Mouse (Mus musculus) MEL (cell line): ENCODE data around the gene Psmc5. TPM values are rescaled to one million over a fixed set of nuclear protein-coding genes. Genes with fewer than 3 reads are reported as not detected.

Experiments
- DNase-seq: peaks from one replicate; pipeline ENCODE4 v3.0.0; 2011; ENCODE audit warnings: low read depth, low spot score
- H3K27ac ChIP-seq: 2 replicates; pipeline ENCODE4 v1.5.1; 2012; ENCODE audit warnings: low read depth, mild to moderate bottlenecking, control low read depth, low read length, moderate library complexity; ENCODE audit not compliant: control insufficient read depth
- H3K27me3 ChIP-seq, 2 experiments: fragments of 150-350 bp in 1 of 2; sonication (generic) in 1 of 2; 2 replicates each; pipeline ENCODE4 v1.6.1; 2012; ENCODE audit warnings: low read length in 2 of 2, mild to moderate bottlenecking in 2 of 2, improper control_type of control experiment in 1 of 2, moderate library complexity in 1 of 2; ENCODE audit not compliant: insufficient read depth in 2 of 2, control insufficient read depth in 1 of 2
- H3K36me3 ChIP-seq, 2 experiments: 2 replicates each; pipeline ENCODE4 v1.6.1; 2012 to 2014; ENCODE audit warnings: low read length in 2 of 2, improper control_type of control experiment in 1 of 2, inconsistent platforms in 1 of 2, mild to moderate bottlenecking in 1 of 2; ENCODE audit not compliant: insufficient read depth in 2 of 2, control insufficient read depth in 1 of 2
- H3K4me1 ChIP-seq, 2 experiments: fragments of 150-350 bp in 1 of 2; sonication (generic) in 1 of 2; 2 replicates each; pipeline ENCODE4 v1.6.1; 2012; ENCODE audit warnings: low read length in 2 of 2, improper control_type of control experiment in 1 of 2, mild to moderate bottlenecking in 1 of 2; ENCODE audit not compliant: insufficient read depth in 2 of 2, control insufficient read depth in 1 of 2
- H3K4me3 ChIP-seq, 2 experiments: fragments of 150-350 bp in 1 of 2; sonication (generic) in 1 of 2; 2 replicates each; pipeline ENCODE4 v1.5.1; 2012; ENCODE audit warnings: low read depth in 2 of 2, low read length in 2 of 2, mild to moderate bottlenecking in 2 of 2, moderate library complexity in 2 of 2, control low read depth in 1 of 2, improper control_type of control experiment in 1 of 2; ENCODE audit not compliant: control insufficient read depth in 1 of 2, insufficient read depth in 1 of 2
- H3K79me2 ChIP-seq: 2 replicates; pipeline ENCODE4 v1.6.1; 2012; ENCODE audit warnings: mild to moderate bottlenecking, low read length, moderate library complexity; ENCODE audit not compliant: control insufficient read depth, poor library complexity, insufficient read depth
- H3K9ac ChIP-seq: 2 replicates; pipeline ENCODE4 v1.6.1; 2012; ENCODE audit warnings: low read depth, mild to moderate bottlenecking, control low read depth, low read length, moderate library complexity; ENCODE audit not compliant: control insufficient read depth, poor library complexity, severe bottlenecking
- H3K9me3 ChIP-seq: fragments of 150-350 bp; sonication (generic); replicated peaks from 2 replicates; pipeline ENCODE4 v1.6.1; 2012; ENCODE audit warnings: mild to moderate bottlenecking, low read length, improper control_type of control experiment, moderate library complexity; ENCODE audit not compliant: insufficient read depth
- CHD1 ChIP-seq: IDR thresholded peaks from 2 replicates; pipeline ENCODE4 v1.6.1; 2012; ENCODE audit warnings: low read depth, mild to moderate bottlenecking, inconsistent platforms, low read length, improper control_type of control experiment
- CHD2 ChIP-seq: IDR thresholded peaks from 2 replicates; pipeline ENCODE4 v1.6.1; 2011; ENCODE audit warnings: low read length, improper control_type of control experiment
- E2F4 ChIP-seq: IDR thresholded peaks from 2 replicates; pipeline ENCODE4 v1.6.1; 2011; ENCODE audit warnings: low read depth, low read length, improper control_type of control experiment, borderline replicate concordance
- ELF1 ChIP-seq: IDR thresholded peaks from 2 replicates; pipeline ENCODE4 v1.6.1; 2014; ENCODE audit warnings: low read depth, mild to moderate bottlenecking, inconsistent platforms, low read length, improper control_type of control experiment, moderate library complexity
- GABPA ChIP-seq: IDR thresholded peaks from 2 replicates; pipeline ENCODE4 v1.6.1; 2012; ENCODE audit warnings: low read depth, mild to moderate bottlenecking, inconsistent platforms, low read length, improper control_type of control experiment, moderate library complexity
- GATA1 ChIP-seq: IDR thresholded peaks from 2 replicates; pipeline ENCODE4 v1.6.1; 2011; ENCODE audit warnings: low read depth, low read length, improper control_type of control experiment
- HCFC1 ChIP-seq: IDR thresholded peaks from 2 replicates; pipeline ENCODE4 v1.6.1; 2012; ENCODE audit warnings: low read depth, mild to moderate bottlenecking, inconsistent platforms, low read length, improper control_type of control experiment, moderate library complexity
- JUND ChIP-seq: IDR thresholded peaks from 2 replicates; pipeline ENCODE4 v1.6.1; 2011; ENCODE audit warnings: low read depth, mild to moderate bottlenecking, improper control_type of control experiment, low read length
- MAZ ChIP-seq: IDR thresholded peaks from 2 replicates; pipeline ENCODE4 v1.6.1; 2012; ENCODE audit warnings: low read depth, mild to moderate bottlenecking, inconsistent platforms, low read length, improper control_type of control experiment
- MYB ChIP-seq: IDR thresholded peaks from 2 replicates; pipeline ENCODE4 v1.6.1; 2011; ENCODE audit warnings: mild to moderate bottlenecking, low read depth, low read length, improper control_type of control experiment
- POLR2A ChIP-seq, 2 experiments: IDR thresholded peaks; 2 replicates each; pipeline ENCODE4 v1.6.1; 2011 to 2012; ENCODE audit warnings: low read length in 2 of 2, mild to moderate bottlenecking in 2 of 2, control low read depth in 1 of 2, improper control_type of control experiment in 1 of 2, low read depth in 1 of 2, moderate library complexity in 1 of 2; ENCODE audit not compliant: control insufficient read depth in 1 of 2, insufficient read depth in 1 of 2, poor library complexity in 1 of 2
- POLR2AphosphoS2 ChIP-seq: IDR thresholded peaks from 2 replicates; pipeline ENCODE4 v1.6.1; 2011; ENCODE audit warnings: low read length, improper control_type of control experiment
- POLR2AphosphoS5 ChIP-seq: IDR thresholded peaks from 2 replicates; pipeline ENCODE4 v1.6.1; 2012; ENCODE audit warnings: low read depth, borderline replicate concordance, mild to moderate bottlenecking, inconsistent platforms, low read length, moderate library complexity, mixed read lengths
- RAD21 ChIP-seq: IDR thresholded peaks from 2 replicates; pipeline ENCODE4 v1.6.1; 2011; ENCODE audit warnings: mild to moderate bottlenecking, low read depth, low read length, improper control_type of control experiment
- RCOR1 ChIP-seq: IDR thresholded peaks from 2 replicates; pipeline ENCODE4 v1.6.1; 2012; ENCODE audit warnings: low read depth, mild to moderate bottlenecking, inconsistent platforms, low read length, improper control_type of control experiment
- SIN3A ChIP-seq: IDR thresholded peaks from 2 replicates; pipeline ENCODE4 v1.6.1; 2012; ENCODE audit warnings: low read length, improper control_type of control experiment, inconsistent platforms
- TCF12 ChIP-seq: IDR thresholded peaks from 2 replicates; pipeline ENCODE4 v1.6.1; 2014; ENCODE audit warnings: low read depth, mild to moderate bottlenecking, inconsistent platforms, low read length, improper control_type of control experiment, moderate library complexity
- UBTF ChIP-seq: IDR thresholded peaks from 2 replicates; pipeline ENCODE4 v1.6.1; 2012; ENCODE audit warnings: low read depth, mild to moderate bottlenecking, inconsistent platforms, low read length, improper control_type of control experiment, moderate library complexity, borderline replicate concordance; ENCODE audit not compliant: insufficient read depth
- ZC3H11A ChIP-seq: IDR thresholded peaks from 2 replicates; pipeline ENCODE4 v1.6.1; 2012; ENCODE audit warnings: low read depth, mild to moderate bottlenecking, inconsistent platforms, low read length, improper control_type of control experiment
- ZKSCAN1 ChIP-seq: IDR thresholded peaks from 2 replicates; pipeline ENCODE4 v1.6.1; 2012; ENCODE audit warnings: low read depth, mild to moderate bottlenecking, inconsistent platforms, low read length, improper control_type of control experiment, moderate library complexity
- ZNF384 ChIP-seq: IDR thresholded peaks from 2 replicates; pipeline ENCODE4 v1.6.1; 2012; ENCODE audit warnings: low read depth, mild to moderate bottlenecking, inconsistent platforms, low read length, improper control_type of control experiment
- polyA plus RNA-seq, 2 experiments: library from polyadenylated mRNA; stranded (reverse) in 1 of 2; unstranded in 1 of 2; fragments of >175 nt in 1 of 2; fragments of >200 nt in 1 of 2; gene quantifications; 2 replicates each; pipeline versions ENCODE4 v1.2.1 to v1.2.4; 2012; ENCODE audit warnings: low replicate concordance in 2 of 2, low read depth in 1 of 2; ENCODE audit not compliant: insufficient read length in 2 of 2, insufficient read depth in 1 of 2, missing spikeins in 1 of 2
- total RNA-seq: library from RNA; depleted of rRNA; stranded (reverse); fragments of 300-350 nt; gene quantifications from 2 replicates; pipeline ENCODE4 v1.2.3, GENCODE M21; 2012

Psmc5 gene
- total and polyA plus RNA-seq, 3 experiments, result 112 to 426 (median 290) TPM

- TF ChIP-seq E2F4, result no peak
- TF ChIP-seq POLR2AphosphoS2, result no peak
- TF ChIP-seq RCOR1, result no peak
- TF ChIP-seq ZKSCAN1, result no peak
- TF ChIP-seq MAZ, result no peak
- TF ChIP-seq ZNF384, result no peak
- no peak for TF ChIP-seq TCF12
- TF ChIP-seq SIN3A, result no peak
- no peak for TF ChIP-seq ELF1
- no peak for TF ChIP-seq CHD1
- no peak for TF ChIP-seq MYB
- TF ChIP-seq HCFC1, result no peak
- TF ChIP-seq UBTF, result no peak
- TF ChIP-seq GATA1, result no peak
- no peak for TF ChIP-seq JUND
- no peak for TF ChIP-seq GABPA
- TF ChIP-seq POLR2A (IDR thresholded peaks at IDR 0.05; ENCODE audit: control insufficient read depth in 1 of 2, insufficient read depth in 1 of 2, low read depth in 1 of 2, low read length in 2 of 2, poor library complexity in 1 of 2), result no peak
- TF ChIP-seq POLR2AphosphoS5, result no peak
- no peak for TF ChIP-seq ZC3H11A
Measured at GRCm38 (mm10) chr11:106291861-106292260, 35.9 kb downstream of the Psmc5 start.

GRCm38 (mm10) chr11:106301765-106302164 lies 45.8 kb downstream of the Psmc5 start, which contains the start of gene Gh:
Gh (minus strand) TSS chr11:106301865.
- Histone ChIP-seq H3K27me3 (peaks cover 5 to 8% of the 10 kb centered on the region in 2 experiments; a peak in 2 of 4 replicates), H3K4me3 (no peak within 1 kb of the TSS), H3K27ac (no peak within 1 kb of the TSS), H3K79me2 (no peaks in the 10 kb centered on the region), H3K9me3 (no peaks in the 10 kb centered on the region), H3K9ac (no peak within 1 kb of the TSS), H3K4me1 (no peaks in the 10 kb centered on the region), H3K36me3 (no peaks in the 10 kb centered on the region)
- TF ChIP-seq CHD2, result no peak
- no peak for TF ChIP-seq TCF12
- no peak for TF ChIP-seq CHD1
- TF ChIP-seq RAD21, result no peak
- DNase-seq, result no peak

More at GRCm38 (mm10) chr11:106291861-106292260, 35.9 kb downstream of the Psmc5 start:
- Histone ChIP-seq H3K4me3 (no peak overlapping the region), H3K27me3 (no peaks in the 10 kb centered on the region), H3K4me1 (no peaks in the 10 kb centered on the region), H3K27ac (no peak overlapping the region), H3K9ac (no peak overlapping the region), H3K36me3 (no peaks in the 10 kb centered on the region), H3K79me2 (no peaks in the 10 kb centered on the region), H3K9me3 (no peaks in the 10 kb centered on the region)
- DNase-seq, result no peak
